Mouse (Mus musculus): Measurements from ENCODE around the gene Fitm1. TPM values are rescaled to one million over a fixed set of nuclear protein-coding genes. Genes with fewer than 3 reads are reported as not detected.

Gene Fitm1
- 0.18 and 0.28 TPM in 2 replicates for polyA plus RNA-seq (2015; fragmentation: Nextera tagmentation; extraction: Ambion mirVana)

- no peak for ATAC-seq
- Histone ChIP-seq H3K27ac (ENCODE audit: low read length) (no peak within 1 kb of the TSS), H3K4me1 (ENCODE audit: control insufficient read depth, insufficient read depth, low read length) (peaks cover 15% of the 10 kb centered on the region), H3K4me3 (ENCODE audit: low read length) (no peak within 1 kb of the TSS), H3K9me3 (ENCODE audit: control insufficient read depth, low read length) (no peaks in the 10 kb centered on the region), H3K36me3 (ENCODE audit: control insufficient read depth, insufficient read depth, low read length) (peaks cover 5% of the 10 kb centered on the region), H3K9ac (ENCODE audit: low read depth, low read length) (no peak within 1 kb of the TSS), H3K4me2 (ENCODE audit: low read depth, low read length) (no peak within 1 kb of the TSS), H3K27me3 (replicated peaks; ENCODE audit: control insufficient read depth, insufficient read depth, low read length) (no peaks in the 10 kb centered on the region)
- 69% methylated on average over 8 of the region's 8 CpGs for WGBS
Observed at GRCm38 (mm10) chr14:55575302-55575701, at the start of gene Fitm1. Gene Fitm1 (plus strand): TSS chr14:55575617.

GRCm38 (mm10) chr14:55526674-55527073 lies 48.7 kb upstream of the Fitm1 start:
- Histone ChIP-seq H3K27me3 (replicated peaks; ENCODE audit: control insufficient read depth, insufficient read depth, low read length) (peaks cover 26% of the 10 kb centered on the region), H3K4me3 (ENCODE audit: low read length) (no peak overlapping the region), H3K27ac (ENCODE audit: low read length) (no peak overlapping the region), H3K4me2 (ENCODE audit: low read depth, low read length) (no peak overlapping the region), H3K9ac (ENCODE audit: low read depth, low read length) (no peak overlapping the region), H3K9me3 (ENCODE audit: control insufficient read depth, low read length) (no peaks in the 10 kb centered on the region), H3K4me1 (ENCODE audit: control insufficient read depth, insufficient read depth, low read length) (no peaks in the 10 kb centered on the region), H3K36me3 (ENCODE audit: control insufficient read depth, insufficient read depth, low read length) (no peaks in the 10 kb centered on the region)
- WGBS = 64% methylated on average over 2 of the region's 2 CpGs
- no peak for ATAC-seq

- 23% methylated on average over 3 of the region's 3 CpGs for WGBS
- H3K4me3 ChIP-seq (ENCODE audit: low read length) = no peak overlapping the region
- no peaks in the 10 kb centered on the region for H3K36me3 ChIP-seq (ENCODE audit: control insufficient read depth, insufficient read depth, low read length)
- H3K27ac ChIP-seq (ENCODE audit: low read length) = no peak overlapping the region
- H3K27me3 ChIP-seq (replicated peaks; ENCODE audit: control insufficient read depth, insufficient read depth, low read length) = peaks cover 18% of the 10 kb centered on the region
- H3K4me2 ChIP-seq (ENCODE audit: low read depth, low read length) = no peak overlapping the region
- ATAC-seq = no peak
- no peaks in the 10 kb centered on the region for H3K9me3 ChIP-seq (ENCODE audit: control insufficient read depth, low read length)
- H3K4me1 ChIP-seq (ENCODE audit: control insufficient read depth, insufficient read depth, low read length) = no peaks in the 10 kb centered on the region
- H3K9ac ChIP-seq (ENCODE audit: low read depth, low read length) = no peak overlapping the region
Observed at GRCm38 (mm10) chr14:55527940-55528339, 47.5 kb upstream of the Fitm1 start.

DNA sequence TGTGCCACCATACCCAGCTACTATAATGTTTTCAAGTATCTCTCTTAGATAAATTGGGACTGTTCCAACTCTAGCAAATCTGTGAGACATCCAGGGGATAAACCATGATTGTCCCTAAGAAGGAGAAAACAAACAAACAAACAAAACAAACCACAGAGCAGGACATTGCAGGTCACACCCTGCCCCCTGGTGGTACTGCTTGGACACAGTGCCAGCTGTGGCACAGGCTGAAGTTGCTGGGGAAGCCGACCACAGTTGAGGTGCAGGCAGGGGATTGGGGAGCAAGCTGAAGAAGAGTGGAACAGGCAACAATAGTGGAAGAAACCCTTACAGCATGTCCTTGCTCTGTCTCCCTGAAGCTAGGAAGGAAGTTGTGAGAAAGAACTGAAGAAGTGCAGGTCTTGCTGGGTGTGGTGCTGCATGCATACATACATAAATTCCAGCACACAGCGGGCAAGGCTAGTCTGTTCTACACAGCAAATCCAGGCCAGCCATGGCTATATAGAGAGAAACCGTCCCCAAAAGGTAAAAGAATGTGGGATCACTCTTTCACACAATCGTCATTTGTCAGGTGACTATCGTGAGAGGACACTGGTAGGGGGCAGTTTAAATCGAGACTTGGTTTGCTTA lies 39.2 kb upstream of the Fitm1 start:
- WGBS = 45% methylated on average over 6 of the region's 6 CpGs
- no peak for ATAC-seq

DNA sequence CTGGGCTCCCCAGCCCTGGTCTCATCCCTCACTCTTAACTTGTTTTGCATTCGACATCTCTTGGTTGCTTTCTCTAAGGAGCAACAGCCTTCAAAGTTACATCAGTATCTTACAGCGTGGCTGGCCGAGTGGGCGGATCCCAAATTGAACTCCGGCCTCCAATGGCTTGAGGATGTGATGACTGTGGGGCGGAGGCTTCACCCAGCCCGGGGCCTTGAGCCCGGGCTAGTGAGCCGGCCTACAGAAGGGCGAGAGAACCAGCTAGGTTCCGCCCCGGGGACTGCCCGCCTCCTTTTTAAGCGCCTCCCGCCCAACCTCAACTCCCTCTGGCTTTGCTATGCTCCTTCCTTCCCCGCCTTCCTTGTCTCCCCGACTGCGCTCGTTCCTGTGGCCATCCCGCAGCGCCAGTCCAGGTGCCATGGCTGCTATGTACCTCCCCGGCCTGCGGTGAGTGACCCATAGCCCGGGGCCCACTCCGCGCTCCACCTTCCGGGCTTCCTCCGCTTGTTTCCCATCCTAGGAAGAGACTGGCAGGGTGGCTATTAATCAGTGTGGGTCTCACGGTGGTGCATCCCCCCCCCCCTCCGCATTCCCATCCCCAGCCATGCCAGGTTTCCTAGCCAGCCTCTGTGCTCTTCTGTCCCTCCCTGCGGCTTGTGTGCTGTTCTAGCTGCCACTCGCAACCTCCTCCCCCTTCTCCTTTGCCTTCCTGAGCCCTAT lies 35.2 kb upstream of the Fitm1 start, which contains the start of gene Pck2:
TSS of gene Pck2 (plus strand) at position 200 of the 720 bp plus-strand sequence.
- H3K27ac ChIP-seq (ENCODE audit: low read length) = peak within 1 kb of the TSS; percentile 95
- no peaks in the 10 kb centered on the region for H3K9me3 ChIP-seq (ENCODE audit: control insufficient read depth, low read length)
- peak within 1 kb of the TSS; percentile 65 for H3K4me2 ChIP-seq (ENCODE audit: low read depth, low read length)
- WGBS = 1% methylated on average over 31 of the region's 32 CpGs
- H3K36me3 ChIP-seq (ENCODE audit: control insufficient read depth, insufficient read depth, low read length) = peaks cover 3% of the 10 kb centered on the region
- peak within 1 kb of the TSS; percentile 87 for H3K9ac ChIP-seq (ENCODE audit: low read depth, low read length)
- ATAC-seq = peak; percentile 97
- H3K27me3 ChIP-seq (replicated peaks; ENCODE audit: control insufficient read depth, insufficient read depth, low read length) = no peaks in the 10 kb centered on the region
- peak within 1 kb of the TSS; percentile 74 for H3K4me3 ChIP-seq (ENCODE audit: low read length)
- peaks cover 16% of the 10 kb centered on the region for H3K4me1 ChIP-seq (ENCODE audit: control insufficient read depth, insufficient read depth, low read length)

More for the DNA sequence above, 39.2 kb upstream of the Fitm1 start:
- Histone ChIP-seq H3K27me3 (replicated peaks; ENCODE audit: control insufficient read depth, insufficient read depth, low read length) (no peaks in the 10 kb centered on the region), H3K4me2 (ENCODE audit: low read depth, low read length) (no peak overlapping the region), H3K4me3 (ENCODE audit: low read length) (no peak overlapping the region), H3K9me3 (ENCODE audit: control insufficient read depth, low read length) (no peaks in the 10 kb centered on the region), H3K36me3 (ENCODE audit: control insufficient read depth, insufficient read depth, low read length) (no peaks in the 10 kb centered on the region), H3K27ac (ENCODE audit: low read length) (no peak overlapping the region), H3K9ac (ENCODE audit: low read depth, low read length) (no peak overlapping the region), H3K4me1 (ENCODE audit: control insufficient read depth, insufficient read depth, low read length) (peaks cover 12% of the 10 kb centered on the region)

- H3K36me3 ChIP-seq (ENCODE audit: control insufficient read depth, insufficient read depth, low read length) = peaks cover 6% of the 10 kb centered on the region
- peak; percentile 57 for ATAC-seq
- H3K4me3 ChIP-seq (ENCODE audit: low read length) = peak overlapping the region; percentile 74
- H3K4me2 ChIP-seq (ENCODE audit: low read depth, low read length) = peak overlapping the region; percentile 65
- H3K27me3 ChIP-seq (replicated peaks; ENCODE audit: control insufficient read depth, insufficient read depth, low read length) = no peaks in the 10 kb centered on the region
- 3% methylated on average over 10 of the region's 10 CpGs for WGBS
- H3K9ac ChIP-seq (ENCODE audit: low read depth, low read length) = peak overlapping the region; percentile 87
- peaks cover 16% of the 10 kb centered on the region for H3K4me1 ChIP-seq (ENCODE audit: control insufficient read depth, insufficient read depth, low read length)
- no peaks in the 10 kb centered on the region for H3K9me3 ChIP-seq (ENCODE audit: control insufficient read depth, low read length)
- H3K27ac ChIP-seq (ENCODE audit: low read length) = peak overlapping the region; percentile 95
Observed at GRCm38 (mm10) chr14:55540787-55541321, 34.6 kb upstream of the Fitm1 start.

GRCm38 (mm10) chr14:55542268-55542667 lies 33.1 kb upstream of the Fitm1 start:
- no peak overlapping the region for H3K4me2 ChIP-seq (ENCODE audit: low read depth, low read length)
- H3K4me3 ChIP-seq (ENCODE audit: low read length) = no peak overlapping the region
- no peak overlapping the region for H3K27ac ChIP-seq (ENCODE audit: low read length)
- no peak for ATAC-seq
- no peaks in the 10 kb centered on the region for H3K9me3 ChIP-seq (ENCODE audit: control insufficient read depth, low read length)
- 95% methylated on average over 12 of the region's 12 CpGs for whole genome bisulfite sequencing
- H3K4me1 ChIP-seq (ENCODE audit: control insufficient read depth, insufficient read depth, low read length) = peaks cover 16% of the 10 kb centered on the region
- no peaks in the 10 kb centered on the region for H3K27me3 ChIP-seq (replicated peaks; ENCODE audit: control insufficient read depth, insufficient read depth, low read length)
- H3K36me3 ChIP-seq (ENCODE audit: control insufficient read depth, insufficient read depth, low read length) = peaks cover 6% of the 10 kb centered on the region
- H3K9ac ChIP-seq (ENCODE audit: low read depth, low read length) = no peak overlapping the region

DNA sequence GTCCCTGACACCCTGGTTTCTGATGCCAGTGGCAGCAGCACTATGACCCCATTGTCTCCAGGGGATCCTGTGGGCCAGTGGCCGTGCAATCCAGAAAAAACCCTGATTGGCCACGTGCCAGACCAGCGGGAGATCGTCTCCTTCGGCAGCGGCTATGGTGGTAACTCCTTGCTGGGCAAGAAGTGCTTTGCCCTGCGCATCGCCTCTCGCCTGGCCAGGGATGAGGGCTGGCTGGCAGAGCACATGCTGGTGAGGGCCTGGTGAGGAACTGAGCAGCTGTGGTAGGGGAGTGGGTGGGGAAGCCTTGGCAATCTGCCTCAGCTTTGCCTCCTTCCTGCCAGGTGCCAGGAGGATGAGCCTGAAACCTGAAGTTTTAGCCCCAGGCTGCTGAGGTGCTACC lies 31.1 kb upstream of the Fitm1 start:
- Histone ChIP-seq H3K4me2 (ENCODE audit: low read depth, low read length) (no peak overlapping the region), H3K4me1 (ENCODE audit: control insufficient read depth, insufficient read depth, low read length) (peaks cover 16% of the 10 kb centered on the region), H3K27me3 (replicated peaks; ENCODE audit: control insufficient read depth, insufficient read depth, low read length) (no peaks in the 10 kb centered on the region), H3K27ac (ENCODE audit: low read length) (no peak overlapping the region), H3K4me3 (ENCODE audit: low read length) (no peak overlapping the region), H3K36me3 (ENCODE audit: control insufficient read depth, insufficient read depth, low read length) (peaks cover 17% of the 10 kb centered on the region), H3K9me3 (ENCODE audit: control insufficient read depth, low read length) (no peaks in the 10 kb centered on the region), H3K9ac (ENCODE audit: low read depth, low read length) (no peak overlapping the region)
- ATAC-seq = no peak
- WGBS = 80% methylated on average over 9 of the region's 9 CpGs

GRCm38 (mm10) chr14:55550191-55550590 lies 25.2 kb upstream of the Fitm1 start:
- H3K36me3 ChIP-seq (ENCODE audit: control insufficient read depth, insufficient read depth, low read length) = peaks cover 15% of the 10 kb centered on the region
- H3K27me3 ChIP-seq (replicated peaks; ENCODE audit: control insufficient read depth, insufficient read depth, low read length) = no peaks in the 10 kb centered on the region
- H3K4me2 ChIP-seq (ENCODE audit: low read depth, low read length) = no peak overlapping the region
- no peak overlapping the region for H3K4me3 ChIP-seq (ENCODE audit: low read length)
- H3K9ac ChIP-seq (ENCODE audit: low read depth, low read length) = no peak overlapping the region
- 87% methylated on average over 6 of the region's 6 CpGs for WGBS
- H3K27ac ChIP-seq (ENCODE audit: low read length) = no peak overlapping the region
- no peaks in the 10 kb centered on the region for H3K9me3 ChIP-seq (ENCODE audit: control insufficient read depth, low read length)
- peaks cover 3% of the 10 kb centered on the region; the same call in 1 of the 2 replicates for H3K4me1 ChIP-seq (ENCODE audit: control insufficient read depth, insufficient read depth, low read length)
- ATAC-seq = no peak

Measured in intestine, embryonic 16.5 days (tissue).